Mouse (Mus musculus) hindbrain, postnatal 0 days (tissue): Measurements from ENCODE around the gene Npas3. TPM values are rescaled to one million over a fixed set of nuclear protein-coding genes. Genes with fewer than 3 reads are reported as not detected.
A peak's percentile ranks its signal among the peaks of the same experiment; 100 is the strongest.

ENCODE experiments used
- ATAC-seq: fragments of 200-750 bp; cut with Nextera tagmentation; 2 replicates; pipeline ENCODE4 v1.8.0; 2017; ENCODE audit warnings: mild to moderate bottlenecking, moderate TSS enrichment, moderate library complexity
- DNase-seq: peaks from one replicate; pipeline ENCODE4 v3.0.0-alpha.2; 2015; ENCODE audit warnings: low spot score
- H3K27ac ChIP-seq: fragments of 300-500 bp; sonication (generic); 2 replicates; pipeline ENCODE4 v1.5.1; 2014; ENCODE audit warnings: mild to moderate bottlenecking
- H3K27me3 ChIP-seq: fragments of 300-500 bp; sonication (generic); 2 replicates; pipeline ENCODE4 v1.6.1; 2014; ENCODE audit warnings: low read length, mixed read lengths; ENCODE audit not compliant: insufficient read depth
- H3K36me3 ChIP-seq: fragments of 300-500 bp; sonication (generic); 2 replicates; pipeline ENCODE4 v1.6.1; 2014; ENCODE audit warnings: low read length, mixed read lengths; ENCODE audit not compliant: insufficient read depth
- H3K4me1 ChIP-seq: fragments of 300-500 bp; sonication (generic); 2 replicates; pipeline ENCODE4 v1.6.1; 2014; ENCODE audit warnings: antibody characterized with exemption, low read length, mixed read lengths; ENCODE audit not compliant: insufficient read depth
- H3K4me2 ChIP-seq: fragments of 300-500 bp; sonication (generic); 2 replicates; pipeline ENCODE4 v1.6.1; 2014; ENCODE audit warnings: low read depth, mild to moderate bottlenecking, low read length, moderate library complexity, mixed read lengths
- H3K4me3 ChIP-seq: fragments of 300-500 bp; sonication (generic); 2 replicates; pipeline ENCODE4 v1.5.1; 2014; ENCODE audit warnings: low read length
- H3K9ac ChIP-seq: fragments of 300-500 bp; sonication (generic); replicated peaks from 2 replicates; pipeline ENCODE4 v1.6.1; 2014; ENCODE audit warnings: mild to moderate bottlenecking, low read length, moderate library complexity, mixed read lengths
- H3K9me3 ChIP-seq: fragments of 300-500 bp; sonication (generic); 2 replicates; pipeline ENCODE4 v1.6.1; 2016; ENCODE audit warnings: low read length, mixed read lengths
- CTCF ChIP-seq: IDR thresholded peaks from 2 replicates; pipeline ENCODE4 v1.5.1; 2016; ENCODE audit warnings: antibody characterized with exemption, control low read depth, low read depth
- WGBS: fragments of 180-500 bp; shearing (Covaris S2); extraction: QIAGEN DNeasy Blood & Tissue Kit; methylation state at CpG from one replicate; pipeline ENCODE4 v1.1.7; 2014; 5-methylcytosine and 5-hydroxymethylcytosine counted together
- polyA plus RNA-seq: library from polyadenylated mRNA; unstranded; fragments of >200 nt; fragmentation: Nextera tagmentation; extraction: Ambion mirVana; gene quantifications from 2 replicates; pipeline ENCODE4 v1.2.1, GENCODE M21; 2015
- total RNA-seq: library from RNA; depleted of rRNA; stranded (reverse); fragments of >200 nt; gene quantifications from 2 replicates; pipeline ENCODE4 v1.2.3, GENCODE M21; 2014

Npas3 gene
- total and polyA plus RNA-seq, 2 experiments from 2014 or later = 28.0 to 53.8 TPM

GRCm38 (mm10) chr12:53869981-53870380 lies 621.5 kb downstream of the Npas3 start:
- Histone ChIP-seq H3K4me1 (peaks cover 7% of the 10 kb centered on the region; the same call in 1 of the 2 replicates), H3K4me3 (no peak overlapping the region), H3K36me3 (no peaks in the 10 kb centered on the region), H3K4me2 (no peak overlapping the region), H3K9ac (no peak overlapping the region), H3K27ac (no peak overlapping the region), H3K27me3 (no peaks in the 10 kb centered on the region), H3K9me3 (no peaks in the 10 kb centered on the region)
- DNase-seq (peak; percentile 39), ATAC-seq (no peak)
- no peak for TF ChIP-seq CTCF
- 44% methylated on average over 4 of the region's 4 CpGs for WGBS

- no peak overlapping the region for H3K4me3 ChIP-seq
- no peak overlapping the region for H3K27ac ChIP-seq
- H3K4me2 ChIP-seq = no peak overlapping the region
- no peak overlapping the region for H3K9ac ChIP-seq
- no peaks in the 10 kb centered on the region for H3K27me3 ChIP-seq
- no peak for TF ChIP-seq CTCF
- ATAC-seq (peak; percentile 72), DNase-seq (peak; percentile 68)
- 29% methylated on average over 3 of the region's 3 CpGs for WGBS
- no peaks in the 10 kb centered on the region for H3K36me3 ChIP-seq
- H3K9me3 ChIP-seq = no peaks in the 10 kb centered on the region
- no peaks in the 10 kb centered on the region for H3K4me1 ChIP-seq
Measured at GRCm38 (mm10) chr12:53875226-53875625, 626.7 kb downstream of the Npas3 start.

GRCm38 (mm10) chr12:53876693-53877092 lies 628.2 kb downstream of the Npas3 start:
- no peak for DNase-seq
- Histone ChIP-seq H3K4me1 (no peaks in the 10 kb centered on the region), H3K4me2 (no peak overlapping the region), H3K27me3 (no peaks in the 10 kb centered on the region), H3K4me3 (no peak overlapping the region), H3K27ac (no peak overlapping the region), H3K9me3 (no peaks in the 10 kb centered on the region), H3K36me3 (no peaks in the 10 kb centered on the region), H3K9ac (no peak overlapping the region)
- no peak for TF ChIP-seq CTCF
- no peak for ATAC-seq
- 88% methylated on average over 5 of the region's 5 CpGs for WGBS

GRCm38 (mm10) chr12:53881684-53882083 lies 633.2 kb downstream of the Npas3 start:
- 85% methylated on average over 4 of the region's 4 CpGs for WGBS
- TF ChIP-seq CTCF = no peak

GRCm38 (mm10) chr12:53882863-53883262 lies 634.4 kb downstream of the Npas3 start:
- no peaks in the 10 kb centered on the region for H3K36me3 ChIP-seq
- H3K9ac ChIP-seq = no peak overlapping the region
- H3K27me3 ChIP-seq = no peaks in the 10 kb centered on the region
- H3K4me2 ChIP-seq = no peak overlapping the region
- no peaks in the 10 kb centered on the region for H3K9me3 ChIP-seq
- H3K4me3 ChIP-seq = no peak overlapping the region
- ATAC-seq (no peak), DNase-seq (no peak)
- whole genome bisulfite sequencing = 84% methylated on average over 8 of the region's 8 CpGs
- no peaks in the 10 kb centered on the region for H3K4me1 ChIP-seq
- no peak overlapping the region for H3K27ac ChIP-seq
- no peak for TF ChIP-seq CTCF

More at GRCm38 (mm10) chr12:53881684-53882083, 633.2 kb downstream of the Npas3 start:
- no peaks in the 10 kb centered on the region for H3K36me3 ChIP-seq
- H3K4me2 ChIP-seq = no peak overlapping the region
- no peaks in the 10 kb centered on the region for H3K27me3 ChIP-seq
- no peaks in the 10 kb centered on the region for H3K4me1 ChIP-seq
- H3K4me3 ChIP-seq = no peak overlapping the region
- H3K9ac ChIP-seq = no peak overlapping the region
- ATAC-seq (no peak), DNase-seq (no peak)
- H3K9me3 ChIP-seq = no peaks in the 10 kb centered on the region
- H3K27ac ChIP-seq = no peak overlapping the region

GRCm38 (mm10) chr12:53888624-53889023 lies 640.1 kb downstream of the Npas3 start:
- ATAC-seq (no peak), DNase-seq (no peak)
- Histone ChIP-seq H3K9me3 (no peaks in the 10 kb centered on the region), H3K27ac (0 out of 2 replicates have a peak overlapping the region, but pooled peaks have one; percentile 7), H3K27me3 (no peaks in the 10 kb centered on the region), H3K4me2 (no peak overlapping the region), H3K4me1 (no peaks in the 10 kb centered on the region), H3K9ac (no peak overlapping the region), H3K36me3 (no peaks in the 10 kb centered on the region), H3K4me3 (no peak overlapping the region)
- 38% methylated on average over 4 of the region's 4 CpGs for WGBS
- TF ChIP-seq CTCF = no peak

- H3K36me3 ChIP-seq = no peaks in the 10 kb centered on the region
- H3K9me3 ChIP-seq = no peaks in the 10 kb centered on the region
- WGBS = 88% methylated on average over 5 of the region's 5 CpGs
- H3K4me2 ChIP-seq = no peak overlapping the region
- ATAC-seq (no peak), DNase-seq (no peak)
- H3K27me3 ChIP-seq = no peaks in the 10 kb centered on the region
- H3K27ac ChIP-seq = no peak overlapping the region
- no peak overlapping the region for H3K9ac ChIP-seq
- H3K4me1 ChIP-seq = no peaks in the 10 kb centered on the region
- H3K4me3 ChIP-seq = no peak overlapping the region
- TF ChIP-seq CTCF = no peak
Measured at GRCm38 (mm10) chr12:53895909-53896308, 647.4 kb downstream of the Npas3 start.
